Mouse (Mus musculus) right cerebral cortex, adult 18-20 months (tissue): ENCODE measurements at regions not wholly inside any gene's neighbourhood (a gene's known extent, or its start where the extent isn't known, plus 50 kb on each side); places are given as distances from the start of the nearest gene placed in this dataset.
"Not testable (repeated sequence)": the region's sequence is repeated elsewhere in the genome, so short reads cannot be mapped to it uniquely, and the experiment has no call there.

Experiments
- DNase-seq: peaks from one replicate; pipeline ENCODE4 v3.0.0; 2022; ENCODE audit warnings: mixed read lengths

DNA sequence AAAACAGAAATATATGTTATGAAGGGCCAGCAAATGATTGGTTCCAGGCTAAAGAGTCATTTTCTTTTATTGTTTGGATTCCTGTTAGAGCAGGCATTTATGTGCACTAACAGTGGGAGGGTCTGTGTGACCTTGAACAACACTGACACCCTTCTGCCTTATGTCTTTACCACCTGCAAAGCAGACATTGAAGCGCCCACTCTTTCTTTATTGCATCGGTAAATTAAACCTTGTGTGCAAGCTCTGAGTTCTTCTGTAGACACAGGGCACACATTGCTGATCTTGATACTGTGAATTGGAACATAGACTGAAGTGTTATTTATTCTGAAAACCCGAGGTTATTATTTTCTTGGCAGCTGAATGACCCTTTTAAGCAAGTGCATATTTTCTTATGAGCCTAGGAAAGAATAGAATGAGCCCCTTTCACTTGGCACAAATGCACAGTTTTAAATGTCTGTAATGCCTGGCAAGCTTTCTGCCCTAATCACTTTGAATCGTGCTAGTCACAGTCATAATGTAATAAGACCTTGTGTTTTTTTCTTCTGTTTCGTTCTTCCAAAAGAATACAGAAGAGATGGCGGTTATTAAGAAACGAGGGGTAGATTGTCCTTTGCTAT lies 125.1 kb upstream of the Cobl start:
- DNase-seq: no peak

DNA sequence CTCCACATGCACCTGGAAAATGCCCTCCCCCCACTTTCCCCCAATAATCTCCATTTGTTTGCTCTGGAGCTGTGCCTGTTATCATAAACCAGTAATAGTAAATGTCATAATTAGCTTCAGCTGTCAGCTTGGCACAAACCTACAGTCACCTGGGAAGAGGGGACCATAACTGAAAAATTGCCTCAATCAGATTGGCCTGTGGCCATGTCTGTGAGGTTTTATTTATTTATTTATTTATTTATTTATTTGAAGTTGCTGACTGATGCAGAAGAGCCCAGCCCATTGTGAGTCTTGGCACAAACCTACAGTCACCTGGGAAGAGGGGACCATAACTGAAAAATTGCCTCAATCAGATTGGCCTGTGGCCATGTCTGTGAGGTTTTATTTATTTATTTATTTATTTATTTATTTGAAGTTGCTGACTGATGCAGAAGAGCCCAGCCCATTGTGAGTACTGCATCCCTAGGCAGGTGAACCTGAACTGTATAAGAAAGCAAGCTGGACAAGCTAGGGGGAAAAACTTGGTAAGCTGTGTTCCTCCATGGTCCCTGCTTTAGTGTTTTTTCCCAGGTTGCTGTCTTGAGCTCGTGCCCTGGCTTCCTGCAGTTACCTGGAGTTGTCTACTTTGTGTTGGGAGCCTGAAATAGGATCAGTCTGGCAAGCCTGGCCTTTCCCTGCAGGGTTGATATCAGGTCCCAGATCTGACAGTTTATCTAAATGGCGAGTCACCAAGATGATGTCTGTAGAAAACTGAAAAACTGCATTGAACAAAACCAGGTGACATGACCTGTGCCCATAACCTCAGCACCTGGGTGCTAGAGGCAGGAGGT lies 120.3 kb upstream of the Cobl start:
- DNase-seq: not testable (repeated sequence)

DNA sequence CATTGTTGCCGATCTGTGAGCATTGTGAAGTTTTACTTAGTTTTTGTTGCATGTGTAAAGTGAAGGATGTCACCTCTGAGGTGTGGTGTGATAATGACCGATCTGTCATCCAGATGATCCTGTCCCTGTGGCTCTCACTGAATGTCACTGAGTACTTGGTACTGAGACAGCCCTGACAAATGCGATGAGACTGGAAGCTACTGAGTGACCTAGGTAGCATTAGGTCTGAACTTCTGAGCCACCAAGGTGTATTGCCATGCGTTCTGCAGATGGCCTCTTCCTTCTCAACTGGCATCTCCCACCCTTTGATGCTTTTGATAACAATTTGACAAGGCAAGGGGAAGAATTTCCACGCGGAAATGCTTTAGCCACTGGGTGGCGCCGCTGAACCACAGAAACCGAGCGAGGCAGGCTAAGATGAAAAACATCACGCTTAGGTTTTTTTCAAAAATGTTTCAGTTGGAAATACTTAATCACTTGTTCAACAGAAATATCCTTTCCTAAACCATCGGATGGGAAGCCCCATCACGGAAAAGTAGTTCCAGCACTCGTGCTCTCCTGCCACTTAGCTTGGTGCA lies 114.3 kb upstream of the Cobl start:
- DNase-seq: peak; percentile 57

DNA sequence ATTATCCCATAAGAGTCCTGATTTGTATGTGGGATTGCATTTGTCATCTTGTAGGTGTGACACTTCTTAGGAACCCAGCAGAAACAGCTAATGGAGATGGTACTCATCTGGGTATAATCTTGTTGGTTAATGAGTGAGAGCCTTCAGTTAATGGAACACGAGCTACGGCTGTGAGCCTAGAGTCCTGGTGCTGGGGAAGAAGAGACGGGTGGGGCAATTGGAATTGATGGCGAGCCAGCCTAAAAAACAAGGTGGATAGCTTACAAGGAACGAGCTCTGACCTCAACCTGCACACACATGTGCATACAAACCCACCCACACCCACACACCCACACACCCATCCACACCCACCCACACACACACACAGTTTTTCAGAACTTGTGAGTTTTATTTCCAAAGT lies 94.9 kb upstream of the Cobl start:
- DNase-seq: no peak

DNA sequence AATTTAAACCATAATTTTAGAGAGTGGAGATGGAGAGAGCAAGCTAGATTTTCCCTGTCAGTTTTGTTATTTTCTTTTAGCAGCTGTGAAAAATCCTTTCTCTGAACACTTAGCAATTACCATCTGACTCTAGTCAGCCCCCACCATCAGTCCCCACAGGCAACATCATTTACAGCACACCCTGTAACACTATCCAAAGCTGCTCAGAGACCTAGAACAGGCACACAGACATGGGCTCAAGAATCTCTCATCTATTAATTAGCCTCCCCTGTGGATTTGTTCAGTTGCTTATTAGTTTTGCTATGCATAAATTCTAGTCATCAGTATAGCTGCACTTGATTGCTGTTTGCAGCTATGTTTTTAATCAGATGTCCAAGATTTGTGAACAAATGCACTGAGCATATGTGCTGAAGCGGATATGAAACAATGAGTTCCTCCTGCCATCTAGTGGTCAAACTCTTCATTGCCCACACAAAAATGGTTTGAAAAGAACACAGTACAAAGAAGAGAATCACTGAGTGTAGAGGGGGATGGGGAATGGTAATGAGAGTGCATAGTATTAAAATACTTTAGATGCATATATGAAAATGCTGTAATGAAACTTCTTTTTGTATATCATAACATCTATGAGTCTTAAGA lies 94.4 kb upstream of the Cobl start:
- peak; percentile 44 for DNase-seq

DNA sequence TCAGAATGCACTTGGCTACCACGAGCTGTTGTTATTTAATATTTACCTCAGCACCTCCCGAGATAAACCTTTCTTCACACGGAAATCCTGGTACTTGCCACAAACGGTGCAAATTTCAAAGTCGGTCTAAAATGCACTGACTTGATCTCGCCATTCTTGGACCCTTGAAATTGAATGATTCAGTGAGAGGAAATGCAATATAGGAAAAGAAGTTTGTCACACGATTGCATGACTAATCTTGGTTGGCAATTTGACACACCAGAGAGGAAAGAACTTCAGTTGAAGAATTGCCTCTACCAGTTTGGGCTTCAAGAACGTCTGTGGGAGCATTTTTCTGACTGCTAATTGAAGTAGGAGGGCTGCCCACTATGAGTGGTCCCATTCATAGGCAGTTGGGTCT lies 93.4 kb upstream of the Cobl start:
- no peak for DNase-seq

DNA sequence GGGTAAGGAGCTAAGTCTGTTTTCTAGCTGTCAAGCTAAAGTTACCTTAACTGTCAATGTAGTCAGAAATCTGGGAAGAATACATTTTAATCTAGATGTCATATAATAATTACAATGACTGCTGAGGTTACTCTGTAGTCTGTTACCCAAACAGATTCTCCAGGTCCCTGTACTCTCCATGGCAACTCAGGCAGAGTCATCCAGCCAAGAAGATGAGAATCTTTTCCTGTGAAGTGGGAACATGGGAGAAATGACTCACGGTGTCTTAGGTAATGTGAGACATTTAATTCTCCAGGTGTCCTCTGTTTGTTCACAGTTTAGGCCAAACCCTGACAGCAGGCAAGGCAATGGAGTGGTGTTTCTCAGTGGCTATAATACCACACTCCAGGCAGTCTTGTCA lies 81.0 kb upstream of the Cobl start:
- no peak for DNase-seq

DNA sequence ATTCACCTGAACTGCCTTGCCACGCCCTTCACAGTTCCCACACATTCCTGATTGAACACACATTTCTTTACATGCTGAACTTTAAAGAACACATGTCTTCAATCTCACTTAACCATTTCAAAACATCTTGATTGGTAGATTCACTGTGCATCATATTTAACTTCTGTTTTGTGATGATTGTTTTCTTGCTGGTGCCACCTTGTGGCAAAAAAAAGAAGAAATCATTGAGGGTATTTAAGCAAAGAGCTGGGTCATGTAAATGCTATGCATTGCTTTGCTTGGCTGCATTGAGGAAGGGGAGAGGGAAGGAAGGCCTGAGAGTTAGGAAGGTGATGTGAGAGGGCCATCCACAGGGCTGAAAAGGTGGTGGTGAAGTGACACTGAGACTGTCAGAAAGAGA lies 78.3 kb upstream of the Cobl start:
- DNase-seq: no peak

DNA sequence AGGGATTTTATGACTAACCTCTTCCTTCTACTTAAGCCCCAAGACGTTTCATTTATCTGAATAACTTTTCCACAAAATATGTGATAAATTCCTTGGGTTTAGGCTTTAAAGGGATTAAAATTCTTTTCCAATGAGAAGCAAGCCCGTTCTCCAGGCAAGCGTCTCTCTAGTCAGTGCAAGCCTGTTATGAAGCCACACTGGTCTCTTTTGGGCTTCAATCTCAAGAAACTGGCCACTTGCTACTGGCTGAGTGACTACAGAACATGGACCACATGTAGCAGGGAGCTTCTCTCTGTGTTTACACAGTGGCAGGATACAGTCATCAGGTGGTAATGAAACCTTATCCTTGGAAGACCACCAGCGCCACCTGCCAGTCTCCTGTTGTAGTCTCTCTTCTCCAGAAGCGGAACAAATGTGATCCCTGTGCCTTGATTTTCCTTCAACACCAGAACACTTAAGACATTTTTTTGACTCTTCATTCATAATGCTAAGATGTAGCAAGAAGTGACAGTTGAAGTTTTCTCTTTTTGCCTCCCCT lies 75.6 kb upstream of the Cobl start:
- peak; percentile 19 for DNase-seq

DNA sequence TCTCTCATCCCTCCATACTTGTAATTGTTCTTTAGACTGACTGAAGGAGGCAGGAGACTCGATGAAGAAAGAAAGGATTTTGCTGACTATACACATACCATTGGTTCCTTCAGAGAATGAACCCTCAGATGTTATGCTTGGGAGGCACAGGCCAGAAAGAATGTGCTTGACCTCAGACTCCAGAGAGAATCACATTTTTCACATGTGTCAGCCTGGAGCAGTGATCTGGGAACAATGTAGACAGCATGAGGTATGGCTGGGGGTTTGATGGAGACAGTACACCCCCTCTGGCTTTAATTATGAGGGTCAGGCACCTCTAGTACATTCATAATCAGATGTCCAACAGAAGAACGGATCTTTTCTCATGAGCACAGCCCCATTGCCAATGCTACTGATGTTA lies 70.3 kb upstream of the Cobl start:
- DNase-seq: no peak

DNA sequence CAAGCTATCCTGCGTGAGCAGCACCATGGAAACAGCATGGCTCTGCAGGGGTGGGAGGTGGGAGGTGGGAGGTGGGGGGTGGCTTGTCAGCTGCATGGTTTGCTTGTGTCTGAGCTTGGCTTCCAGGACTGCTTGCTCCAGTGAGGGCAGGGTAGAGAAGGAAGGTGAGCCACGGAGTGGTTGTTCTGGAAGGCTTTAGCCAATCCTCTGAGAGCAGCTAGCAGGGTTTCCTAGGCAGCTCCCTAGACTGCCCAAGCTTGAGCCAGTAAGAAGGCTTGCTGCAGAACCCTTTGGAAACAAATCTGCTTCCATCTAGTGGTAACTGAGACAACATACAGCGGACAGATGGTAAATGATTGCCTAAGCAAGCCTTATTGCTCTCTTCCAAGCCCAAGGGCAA lies 67.5 kb upstream of the Cobl start:
- DNase-seq: peak; percentile 79

DNA sequence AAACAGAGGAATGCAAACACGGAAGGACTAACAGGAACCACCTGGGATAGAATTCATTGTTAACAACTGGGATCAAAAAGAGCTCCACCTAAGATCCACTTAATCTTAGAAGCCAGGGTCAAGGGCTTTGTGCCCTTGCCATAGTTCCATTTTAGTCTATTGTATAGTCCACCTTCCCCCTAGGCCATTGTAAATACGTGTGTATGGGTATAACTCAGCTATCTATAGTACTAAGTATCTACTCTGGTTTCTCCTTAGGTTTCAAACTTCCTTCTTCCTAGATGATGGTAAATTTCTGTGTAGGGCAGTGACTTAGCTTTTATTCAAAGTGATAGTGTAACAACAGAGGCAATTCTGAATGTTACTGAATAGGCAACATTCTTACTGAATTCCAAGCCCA lies 57.3 kb upstream of the Cobl start:
- DNase-seq: not testable (repeated sequence)

DNA sequence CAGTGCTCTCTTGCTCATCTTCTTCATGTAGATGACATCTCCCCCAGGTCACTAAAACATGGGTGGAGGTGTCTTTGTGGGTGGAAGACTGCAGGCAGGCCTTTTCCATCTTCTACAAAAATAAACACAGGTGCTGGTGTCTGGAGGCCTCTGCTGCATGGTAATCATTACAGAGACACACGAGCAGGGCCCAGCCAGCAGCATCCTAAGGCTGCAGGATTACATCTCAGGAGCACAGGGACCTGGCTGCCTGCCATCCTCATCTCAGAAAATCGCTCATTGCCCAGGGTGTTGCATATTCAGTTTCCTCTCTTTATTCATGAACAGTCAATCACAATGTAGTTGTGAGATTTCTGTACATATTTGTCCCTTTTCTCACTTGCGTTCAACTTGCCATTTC lies 56.5 kb upstream of the Cobl start:
- DNase-seq: peak; percentile 41

DNA sequence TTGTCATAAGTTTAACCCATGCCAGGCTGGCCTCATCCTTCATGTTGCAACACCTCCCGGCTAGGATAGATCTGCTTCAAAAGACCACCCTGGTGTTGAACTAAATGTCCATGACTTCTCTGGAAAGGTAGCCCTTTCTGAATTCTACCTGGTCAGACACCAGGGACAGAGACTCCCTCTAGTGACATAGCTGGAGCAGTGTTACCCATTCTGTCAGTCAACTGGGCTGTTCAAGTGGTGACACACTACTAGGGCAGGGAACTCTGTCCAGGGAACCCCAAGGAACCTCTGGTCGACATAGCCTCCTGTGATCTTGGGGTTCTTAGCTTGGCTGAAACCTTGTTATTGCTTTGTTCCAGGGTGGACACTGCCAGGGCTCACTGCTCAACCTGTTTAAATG lies 51.6 kb upstream of the Cobl start:
- DNase-seq: no peak
